Mouse (Mus musculus): ENCODE results near the gene Mad2l1bp.

Gene Mad2l1bp

DNA sequence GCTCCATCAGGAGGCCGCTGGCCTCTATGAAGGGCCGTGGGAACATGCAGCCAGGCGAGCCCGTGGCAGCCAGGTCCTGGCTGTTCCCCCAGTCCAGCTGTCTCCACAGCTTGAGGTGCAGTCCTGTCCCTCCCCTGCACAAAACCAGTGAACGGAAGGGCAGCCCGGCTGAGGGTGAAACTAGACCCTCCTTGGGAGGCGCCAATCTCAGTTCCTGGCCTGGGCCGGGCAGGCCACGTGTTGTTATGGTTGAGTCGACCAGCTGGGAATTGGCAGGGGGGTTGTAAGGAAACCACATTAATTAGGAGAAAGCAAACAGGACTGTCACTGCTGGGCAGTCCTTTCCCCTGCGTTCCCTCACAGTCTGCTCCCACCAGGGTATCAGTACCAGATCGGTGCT is 48.9 kb downstream of the Mad2l1bp start:
- DNase-seq = no peak

DNA sequence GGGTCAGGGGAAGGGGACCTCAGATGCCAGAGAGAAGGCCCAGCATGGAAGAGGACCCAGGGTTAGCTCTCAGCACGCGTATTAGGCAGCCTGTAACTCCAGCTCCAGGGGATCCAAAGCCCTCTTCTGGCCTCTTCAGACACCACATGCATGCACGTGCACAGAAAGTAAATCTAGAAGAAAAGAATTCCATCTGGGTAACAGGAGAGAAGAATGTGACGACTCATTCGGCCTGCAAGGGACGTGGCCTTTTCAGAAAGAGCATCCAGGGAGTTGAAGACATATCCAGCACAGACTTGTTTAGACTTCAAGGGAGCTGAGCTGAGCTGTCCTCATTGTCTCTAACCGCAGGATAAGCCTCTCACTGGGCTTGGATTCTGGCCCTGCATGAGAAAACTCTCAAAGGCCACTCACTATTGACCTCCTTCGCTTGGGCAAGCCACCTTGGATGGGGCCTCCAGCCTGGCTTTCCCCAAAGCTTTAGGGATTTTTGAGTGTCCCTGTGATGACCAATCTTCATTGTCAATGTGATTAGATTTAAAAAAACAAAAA is 50.7 kb downstream of the Mad2l1bp start:
- no peak for DNase-seq

DNA sequence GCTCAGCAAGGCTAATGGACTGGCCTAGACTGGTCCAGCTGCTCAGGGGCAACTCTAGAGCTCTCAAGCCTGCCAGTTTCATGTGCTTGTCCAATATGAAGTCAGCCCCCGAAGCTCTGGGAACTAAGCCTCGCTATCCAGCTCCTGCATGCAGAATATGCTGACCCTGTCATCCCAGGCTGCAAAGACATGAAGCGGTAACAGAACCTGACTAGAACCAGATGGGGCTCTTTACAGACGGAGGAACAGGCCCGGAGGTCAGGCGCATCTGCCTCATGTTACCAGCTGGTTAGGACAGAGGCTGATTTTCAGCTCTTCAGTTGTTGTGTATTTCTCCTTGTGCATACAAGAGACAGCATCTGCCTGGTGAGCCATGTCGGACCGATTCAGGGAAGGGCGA is 51.4 kb downstream of the Mad2l1bp start:
- DNase-seq = no peak

DNA sequence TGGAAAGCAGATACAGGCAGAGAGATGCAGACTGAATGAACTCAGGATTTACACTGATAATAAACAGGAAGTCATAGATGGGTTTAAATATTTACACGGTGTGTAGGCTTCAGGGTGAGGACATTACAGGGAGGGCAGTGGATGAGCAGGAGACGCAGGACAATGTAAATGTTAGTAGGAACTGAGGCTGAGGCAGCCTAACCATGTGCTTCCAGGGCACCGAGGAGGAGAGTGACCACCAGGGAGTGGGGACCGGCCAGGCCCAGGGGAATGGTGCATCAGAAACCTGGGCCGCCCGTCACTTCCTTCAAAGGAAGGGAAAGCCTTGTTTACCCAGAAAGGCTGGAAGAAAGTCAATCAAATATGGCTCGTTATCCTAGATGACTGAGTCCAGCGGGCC is 54.8 kb downstream of the Mad2l1bp start:
- DNase-seq = no peak
